Mouse (Mus musculus): ENCODE results near the gene Lhfp.

Gene Lhfp

GRCm38 (mm10) chr3:53042240-53042567, 876 bp downstream of the Lhfp start:
- DNase-seq (ENCODE audit: low spot score), result no peak

GRCm38 (mm10) chr3:53043206-53043780, 2.0 kb downstream of the Lhfp start:
- DNase-seq (ENCODE audit: low spot score), result no peak

GRCm38 (mm10) chr3:53044238-53044637, 2.9 kb downstream of the Lhfp start:
- no peak for DNase-seq (ENCODE audit: low spot score)

- DNase-seq (ENCODE audit: low spot score), result no peak
Observed at GRCm38 (mm10) chr3:53044682-53045299, 3.5 kb downstream of the Lhfp start.

GRCm38 (mm10) chr3:53045697-53046096, 4.4 kb downstream of the Lhfp start:
- DNase-seq (ENCODE audit: low spot score), result no peak

- no peak for DNase-seq (ENCODE audit: low spot score)
Observed at GRCm38 (mm10) chr3:53046371-53046770, 5.0 kb downstream of the Lhfp start.

- no peak for DNase-seq (ENCODE audit: low spot score)
Observed at GRCm38 (mm10) chr3:53052385-53052784, 11.1 kb downstream of the Lhfp start.

GRCm38 (mm10) chr3:53056430-53056829, 15.1 kb downstream of the Lhfp start:
- DNase-seq (ENCODE audit: low spot score), result no peak

- no peak for DNase-seq (ENCODE audit: low spot score)
Observed at GRCm38 (mm10) chr3:53059959-53060358, 18.6 kb downstream of the Lhfp start.

- no peak for DNase-seq (ENCODE audit: low spot score)
Observed at GRCm38 (mm10) chr3:53063423-53064147, 22.3 kb downstream of the Lhfp start.

GRCm38 (mm10) chr3:53065267-53066094, 24.2 kb downstream of the Lhfp start:
- no peak for DNase-seq (ENCODE audit: low spot score)

GRCm38 (mm10) chr3:53066095-53066372, 24.7 kb downstream of the Lhfp start:
- DNase-seq (ENCODE audit: low spot score), result no peak

- DNase-seq (ENCODE audit: low spot score), result no peak
Observed at GRCm38 (mm10) chr3:53068399-53068798, 27.1 kb downstream of the Lhfp start.

GRCm38 (mm10) chr3:53074264-53074663, 32.9 kb downstream of the Lhfp start:
- DNase-seq (ENCODE audit: low spot score), result no peak

- no peak for DNase-seq (ENCODE audit: low spot score)
Observed at GRCm38 (mm10) chr3:53074761-53075160, 33.4 kb downstream of the Lhfp start.

GRCm38 (mm10) chr3:53080286-53080685, 39.0 kb downstream of the Lhfp start:
- no peak for DNase-seq (ENCODE audit: low spot score)

- no peak for DNase-seq (ENCODE audit: low spot score)
Observed at GRCm38 (mm10) chr3:53080710-53081109, 39.4 kb downstream of the Lhfp start.

GRCm38 (mm10) chr3:53083717-53084116, 42.4 kb downstream of the Lhfp start:
- no peak for DNase-seq (ENCODE audit: low spot score)

- no peak for DNase-seq (ENCODE audit: low spot score)
Observed at GRCm38 (mm10) chr3:53084806-53085205, 43.5 kb downstream of the Lhfp start.

GRCm38 (mm10) chr3:53086481-53087155, 45.3 kb downstream of the Lhfp start:
- no peak for DNase-seq (ENCODE audit: low spot score)

- no peak for DNase-seq (ENCODE audit: low spot score)
Observed at GRCm38 (mm10) chr3:53087156-53087805, 46.0 kb downstream of the Lhfp start.

GRCm38 (mm10) chr3:53089921-53090320, 48.6 kb downstream of the Lhfp start:
- DNase-seq (ENCODE audit: low spot score), result no peak
